11 mouse cellular contexts compared by ENCODE assay signal in the genomic region with DNA sequence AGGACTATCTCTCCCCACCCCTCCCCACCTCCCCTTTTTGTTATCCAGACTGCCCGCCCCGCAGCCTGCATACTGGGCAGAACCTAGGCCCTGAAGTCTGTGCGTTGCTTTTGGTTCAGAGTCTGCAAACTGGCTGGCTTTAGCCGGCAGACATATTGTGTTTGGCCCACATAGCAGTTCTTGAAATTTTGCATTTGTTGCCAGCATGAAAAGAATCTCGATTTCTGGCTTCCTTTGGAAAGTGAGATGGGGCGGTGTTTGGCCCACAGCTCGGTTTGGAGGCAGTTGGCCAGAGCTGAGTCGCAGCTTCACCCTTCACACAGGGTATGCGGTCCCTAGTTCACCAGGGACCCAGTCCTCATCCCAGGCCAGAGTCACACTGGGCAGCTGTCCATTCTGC.
DNase-seq lines count a peak whose midpoint lies in the region; ATAC-seq and TF ChIP-seq lines count a peak whose summit lies in the region.
"Had no signal": no experiment of that assay in that cellular context is flagged by ENCODE, and none has a peak within 500 bp of the region (broad histone marks: within the 10 kb centered on the region; RNA-seq: fewer than 3 reads in every experiment).

No protein-coding gene starts in this region.

- H3K36me3 ChIP-seq in forebrain, embryonic 16.5 days (ENCODE audit: control insufficient read depth, insufficient read depth) = no peaks in the 10 kb centered on the region
- no peaks in the 10 kb centered on the region for H3K36me3 ChIP-seq in forebrain, embryonic 10.5 days (replicated peaks)
- peaks cover 11% of the 10 kb centered on the region for H3K36me3 ChIP-seq in heart, embryonic 14.5 days (ENCODE audit: control insufficient read depth, insufficient read depth, low read length)
- no peaks in the 10 kb centered on the region; the same call in 1 of the 2 replicates for H3K36me3 ChIP-seq in liver, postnatal 0 days (replicated peaks; ENCODE audit: insufficient read depth, low read length)

- no peak for DNase-seq in forebrain, embryonic 10.5 days (ENCODE audit: extremely low spot score, low spot score)
- peak; percentile 25 to 32 for DNase-seq in left cerebral cortex, adult 18-20 months (ENCODE audit: low spot score in 2 of 2)
- no peak for DNase-seq in left cerebral cortex, adult 11 months (ENCODE audit: low spot score)
- DNase-seq in NIH3T3 (ENCODE audit: low read depth) = peak; percentile 55
- no peak for DNase-seq in liver, postnatal 0 days
- no peak for DNase-seq in cerebellum, adult 18-20 months
- DNase-seq: kidney, adult 11 months; layer of hippocampus, postnatal 36 days; thymus, adult 18-20 months had no signal

- H3K4me3 ChIP-seq in forebrain, embryonic 16.5 days (replicated peaks; ENCODE audit: low read length) = no peak overlapping the region
- H3K4me3 ChIP-seq in forebrain, embryonic 10.5 days = no peak overlapping the region
- H3K4me3 ChIP-seq in heart, embryonic 14.5 days (ENCODE audit: control insufficient read depth in 1 of 2, insufficient read depth in 1 of 2, low read depth in 1 of 2, low read length in 2 of 2) = no peak overlapping the region
- no peak overlapping the region for H3K4me3 ChIP-seq in liver, postnatal 0 days (ENCODE audit: low read depth, low read length)

- TF ChIP-seq EP300 in liver, postnatal 0 days (IDR thresholded peaks at IDR 0.05; ENCODE audit: low read depth) = no peak

- peak overlapping the region; percentile 44 for H3K27ac ChIP-seq in forebrain, embryonic 16.5 days (ENCODE audit: low read length)
- no peak overlapping the region for H3K27ac ChIP-seq in forebrain, embryonic 10.5 days
- H3K27ac ChIP-seq in heart, embryonic 14.5 days (replicated peaks in 1 of 2; ENCODE audit: control insufficient read depth in 1 of 2, insufficient read depth in 1 of 2, low read depth in 2 of 2, low read length in 2 of 2) = peak overlapping the region; percentile 19 to 20; a peak in 1 of 4 replicates
- H3K27ac ChIP-seq in liver, postnatal 0 days (ENCODE audit: low read depth) = no peak overlapping the region

- peaks cover 16% of the 10 kb centered on the region for H3K4me1 ChIP-seq in forebrain, embryonic 16.5 days (replicated peaks; ENCODE audit: control insufficient read depth, insufficient read depth, low read length)
- H3K4me1 ChIP-seq in forebrain, embryonic 10.5 days = peaks cover 12% of the 10 kb centered on the region
- peaks cover 3 to 5% of the 10 kb centered on the region in 2 experiments; a peak in 1 of 4 replicates for H3K4me1 ChIP-seq in heart, embryonic 14.5 days (ENCODE audit: control insufficient read depth in 2 of 2, insufficient read depth in 2 of 2, low read length in 2 of 2)
- H3K4me1 ChIP-seq in liver, postnatal 0 days (ENCODE audit: insufficient read depth) = no peaks in the 10 kb centered on the region

- peak; percentile 48 for ATAC-seq in forebrain, embryonic 16.5 days
- ATAC-seq in heart, embryonic 14.5 days (ENCODE audit: insufficient number of reproducible peaks, insufficient read depth, low FRiP score, low read depth) = no peak
- no peak for ATAC-seq in liver, postnatal 0 days

- no peaks in the 10 kb centered on the region for H3K9me3 ChIP-seq in forebrain, embryonic 16.5 days (ENCODE audit: control insufficient read depth, low read length)
- no peaks in the 10 kb centered on the region for H3K9me3 ChIP-seq in forebrain, embryonic 10.5 days
- H3K9me3 ChIP-seq in heart, embryonic 14.5 days (ENCODE audit: control insufficient read depth, low read length) = no peaks in the 10 kb centered on the region
- H3K9me3 ChIP-seq in liver, postnatal 0 days (ENCODE audit: low read length) = no peaks in the 10 kb centered on the region

- no peaks in the 10 kb centered on the region for H3K27me3 ChIP-seq in forebrain, embryonic 16.5 days (replicated peaks; ENCODE audit: control insufficient read depth, insufficient read depth, low read length)
- H3K27me3 ChIP-seq in forebrain, embryonic 10.5 days (ENCODE audit: poor library complexity, severe bottlenecking) = no peaks in the 10 kb centered on the region
- H3K27me3 ChIP-seq in heart, embryonic 14.5 days (ENCODE audit: control insufficient read depth, insufficient read depth, low read length) = no peaks in the 10 kb centered on the region
- no peaks in the 10 kb centered on the region for H3K27me3 ChIP-seq in liver, postnatal 0 days (ENCODE audit: insufficient read depth, low read length)

- no peak for TF ChIP-seq CTCF in liver, postnatal 0 days (IDR thresholded peaks at IDR 0.05; ENCODE audit: low read depth)

- no peak overlapping the region for H3K4me2 ChIP-seq in forebrain, embryonic 16.5 days (ENCODE audit: low read length)
- H3K4me2 ChIP-seq in heart, embryonic 14.5 days (ENCODE audit: low read length) = no peak overlapping the region
- H3K4me2 ChIP-seq in liver, postnatal 0 days (ENCODE audit: low read depth, low read length) = no peak overlapping the region

- H3K9ac ChIP-seq in forebrain, embryonic 16.5 days (replicated peaks; ENCODE audit: low read depth, low read length) = no peak overlapping the region
- no peak overlapping the region for H3K9ac ChIP-seq in heart, embryonic 14.5 days (ENCODE audit: low read length)
- H3K9ac ChIP-seq in liver, postnatal 0 days (replicated peaks) = no peak overlapping the region

- WGBS in forebrain, embryonic 16.5 days = 56% methylated on average over 9 of the region's 9 CpGs
- 80% methylated on average over 9 of the region's 9 CpGs for WGBS in forebrain, embryonic 10.5 days
- 64% methylated on average over 9 of the region's 9 CpGs for WGBS in heart, embryonic 14.5 days
- WGBS in liver, postnatal 0 days (ENCODE audit: insufficient replicate concordance) = 81% methylated on average over 9 of the region's 9 CpGs

Comparison
In these comparisons a context has a peak if more than half of its experiments do, and no peak if none do; other contexts are left out.
1. H3K27ac ChIP-seq: peak in forebrain, embryonic 16.5 days (single experiment) and heart, embryonic 14.5 days (2 of 2); none in forebrain, embryonic 10.5 days (single experiment) and liver, postnatal 0 days (single experiment).
2. DNase-seq: peak in left cerebral cortex, adult 18-20 months (2 of 2) and NIH3T3 (single experiment); none in forebrain, embryonic 10.5 days (single experiment), left cerebral cortex, adult 11 months (single experiment), liver, postnatal 0 days (single experiment) and cerebellum, adult 18-20 months (0 of 2).